Mouse (Mus musculus) kidney, adult 2 months (tissue): ENCODE measurements around the gene Dpagt1.

Source experiments
- CTCF ChIP-seq: fragments of 200-500 bp; conservative IDR thresholded peaks from 2 replicates; pipeline ENCODE4 v1.5.1; 2011; ENCODE audit warnings: low read depth, mild to moderate bottlenecking, control low read depth, low read length, moderate library complexity, mixed read lengths; ENCODE audit not compliant: insufficient read depth, insufficient read length
- POLR2A ChIP-seq: fragments of 200-500 bp; IDR thresholded peaks from one replicate; pipeline ENCODE4 v1.6.1; 2011; ENCODE audit warnings: low read depth, low read length, control low read depth

GRCm38 (mm10) chr9:44343781-44344421 is 18.1 kb downstream of the Dpagt1 start, which contains the start of gene Hmbs:
- no peak for TF ChIP-seq POLR2A
- TF ChIP-seq CTCF: no peak
